Mouse (Mus musculus) T-cell, adult 66 days (primary cell): Measurements from ENCODE around the gene Cbll1. TPM values are rescaled to one million over a fixed set of nuclear protein-coding genes. Genes with fewer than 3 reads are reported as not detected.

Source experiments
- total RNA-seq, 2 experiments: library from RNA; stranded (reverse); gene quantifications; 3 replicates in 1 of 2; 4 replicates in 1 of 2; pipeline ENCODE4 v1.2.4; 2023

Cbll1 gene
- total RNA-seq: 10 to 100 TPM; 39.0 to 39.9 TPM

DNA sequence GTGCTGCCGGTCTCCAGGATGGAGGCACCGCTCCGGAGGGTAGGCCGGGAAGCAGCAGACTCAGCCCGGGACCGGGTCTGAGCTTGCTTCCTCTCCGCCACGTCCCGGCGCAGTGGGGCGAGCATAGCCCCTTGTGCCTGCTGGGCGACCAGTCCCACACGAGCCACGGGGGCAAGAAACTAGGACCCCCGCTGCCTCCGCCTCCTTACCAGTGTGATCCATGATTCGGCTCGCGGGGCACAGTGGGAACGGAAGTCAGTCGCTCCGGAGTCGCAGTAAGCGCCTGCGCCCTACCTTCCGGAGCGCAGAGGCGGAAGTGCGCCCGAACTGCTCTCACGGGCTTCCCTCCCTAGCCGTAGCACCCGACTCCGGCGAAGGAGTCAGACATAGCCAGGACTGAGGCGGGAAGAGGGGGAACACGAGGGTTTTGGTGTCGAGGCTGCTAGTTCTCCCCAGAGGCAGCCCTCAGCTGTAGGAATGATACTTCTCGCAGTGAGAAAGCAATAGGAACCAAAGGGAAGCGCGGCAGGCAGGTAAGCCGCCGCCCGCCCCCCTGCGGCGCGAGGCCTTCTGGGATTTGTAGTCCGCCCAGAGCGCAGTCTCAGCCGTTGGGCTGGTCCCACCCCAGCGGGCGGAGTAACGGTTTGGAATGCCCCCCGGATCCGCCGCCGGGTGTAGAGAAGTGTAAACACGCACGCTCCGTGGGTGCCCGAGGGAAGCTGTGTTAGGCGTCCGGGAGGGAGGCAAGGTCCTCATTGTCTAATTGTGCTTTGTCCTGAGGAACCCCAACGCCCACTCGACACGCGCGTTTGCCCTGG, at the start of gene Cbll1:
Cbll1 (minus strand) TSS at position 303 of the 818 bp plus-strand sequence.

Other genes starting within 250 kb of the Cbll1 start
- gene Lamb1, start 234.4 kb downstream of the Cbll1 start, total RNA-seq: not detected
- 10 to 100 TPM; 48.9 to 54.7 TPM for gene Dld, start 148.2 kb downstream of the Cbll1 start, total RNA-seq
- gene Slc26a3, start 108.7 kb downstream of the Cbll1 start, total RNA-seq: not detected
- not detected for gene Slc26a4, start 60.4 kb upstream of the Cbll1 start, total RNA-seq
- gene Bcap29, start 135.0 kb upstream of the Cbll1 start, total RNA-seq: 10 to 100 TPM; 29.7 to 32.2 TPM
- 10 to 100 TPM; 12.4 to 14.1 TPM for gene Dus4l, start 155.2 kb upstream of the Cbll1 start, total RNA-seq
- gene Cog5, start 155.3 kb upstream of the Cbll1 start, total RNA-seq: 10 to 100 TPM; 61.5 to 61.8 TPM
- gene Gpr22, start 214.3 kb upstream of the Cbll1 start, total RNA-seq: not detected